Mouse (Mus musculus) hindbrain, embryonic 13.5 days (tissue): ENCODE measurements around the gene Fah. TPM values are rescaled to one million over a fixed set of nuclear protein-coding genes. Genes with fewer than 3 reads are reported as not detected.

Experiments
- ATAC-seq: fragments of 200-750 bp; cut with Nextera tagmentation; 2 replicates; pipeline ENCODE4 v1.8.0; 2017; ENCODE audit warnings: moderate TSS enrichment; ENCODE audit not compliant: low FRiP score
- H3K27ac ChIP-seq: fragments of 300-500 bp; sonication (generic); 2 replicates; pipeline ENCODE4 v1.5.1; 2015; ENCODE audit warnings: inconsistent platforms, mild to moderate bottlenecking, moderate library complexity
- H3K27me3 ChIP-seq: fragments of 300-500 bp; sonication (generic); 2 replicates; pipeline ENCODE4 v1.6.1; 2015; ENCODE audit warnings: mild to moderate bottlenecking, inconsistent platforms
- H3K36me3 ChIP-seq: fragments of 300-500 bp; sonication (generic); 2 replicates; pipeline ENCODE4 v1.6.1; 2015; ENCODE audit warnings: mild to moderate bottlenecking, inconsistent platforms
- H3K4me1 ChIP-seq: fragments of 300-500 bp; sonication (generic); replicated peaks from 2 replicates; pipeline ENCODE4 v1.6.1; 2015; ENCODE audit warnings: inconsistent platforms
- H3K4me2 ChIP-seq: fragments of 300-500 bp; sonication (generic); 2 replicates; pipeline ENCODE4 v1.6.1; 2015; ENCODE audit warnings: inconsistent platforms, mild to moderate bottlenecking, moderate library complexity
- H3K4me3 ChIP-seq: fragments of 300-500 bp; sonication (generic); 2 replicates; pipeline ENCODE4 v1.5.1; 2015; ENCODE audit warnings: mild to moderate bottlenecking, inconsistent platforms
- H3K9ac ChIP-seq: fragments of 300-500 bp; sonication (generic); 2 replicates; pipeline ENCODE4 v1.6.1; 2015; ENCODE audit warnings: mild to moderate bottlenecking, inconsistent platforms
- H3K9me3 ChIP-seq: fragments of 300-500 bp; sonication (generic); 2 replicates; pipeline ENCODE4 v1.6.1; 2016; ENCODE audit warnings: inconsistent platforms
- WGBS: fragments of 180-500 bp; shearing (Covaris S2); methylation state at CpG from one replicate; pipeline ENCODE4 v1.1.7; 2015; 5-methylcytosine and 5-hydroxymethylcytosine counted together
- polyA plus RNA-seq: library from polyadenylated mRNA; unstranded; fragments of >200 nt; fragmentation: Nextera tagmentation; extraction: Ambion mirVana; gene quantifications from 2 replicates; pipeline ENCODE4 v1.2.1, GENCODE M21; 2015

The Fah gene
- 5.3 and 6.7 TPM in 2 replicates for polyA plus RNA-seq

- WGBS = 2% methylated on average over 9 of the region's 10 CpGs
- ATAC-seq = peak; percentile 47
- Histone ChIP-seq H3K4me3 (peak within 1 kb of the TSS; percentile 56), H3K4me2 (peak within 1 kb of the TSS; percentile 96), H3K9ac (peak within 1 kb of the TSS; percentile 78), H3K27ac (no peak within 1 kb of the TSS), H3K36me3 (no peaks in the 10 kb centered on the region), H3K27me3 (0 out of 2 replicates have a peak, but pooled peaks cover 4% of the 10 kb centered on the region), H3K4me1 (peaks cover 15% of the 10 kb centered on the region), H3K9me3 (no peaks in the 10 kb centered on the region)
Measured at GRCm38 (mm10) chr7:84606293-84606749, at the start of gene Fah. Gene Fah (minus strand): TSS chr7:84606722.

DNA sequence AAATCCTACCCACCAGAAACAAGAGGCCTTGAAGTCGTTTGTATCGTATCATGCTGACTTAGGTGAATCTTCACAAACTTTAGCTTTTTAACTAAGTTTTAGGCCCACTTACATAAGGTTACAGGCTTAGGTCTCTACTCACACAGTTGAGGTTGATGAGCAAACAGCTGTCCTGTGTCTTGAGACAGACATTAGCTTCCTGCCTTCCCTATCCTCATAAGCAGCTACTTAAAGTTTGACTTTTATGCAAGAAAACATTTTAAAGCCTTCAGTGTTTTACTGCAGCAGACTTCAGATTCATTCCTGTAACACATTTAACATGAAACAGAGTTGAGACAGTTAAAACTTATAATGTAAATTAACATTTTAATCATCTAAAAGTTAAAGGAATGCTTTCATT, 46.2 kb upstream of the Fah start:
- Histone ChIP-seq H3K27me3 (no peaks in the 10 kb centered on the region), H3K4me2 (no peak overlapping the region), H3K4me1 (no peaks in the 10 kb centered on the region; the same call in 1 of the 2 replicates), H3K27ac (no peak overlapping the region), H3K4me3 (no peak overlapping the region), H3K36me3 (no peaks in the 10 kb centered on the region), H3K9ac (no peak overlapping the region), H3K9me3 (no peaks in the 10 kb centered on the region)
- 91% methylated on average over 2 of the region's 2 CpGs for WGBS
- no peak for ATAC-seq

- Histone ChIP-seq H3K4me1 (no peaks in the 10 kb centered on the region; the same call in 1 of the 2 replicates), H3K9ac (no peak overlapping the region), H3K36me3 (no peaks in the 10 kb centered on the region), H3K27me3 (no peaks in the 10 kb centered on the region), H3K9me3 (no peaks in the 10 kb centered on the region), H3K4me2 (no peak overlapping the region), H3K4me3 (no peak overlapping the region), H3K27ac (no peak overlapping the region)
- no peak for ATAC-seq
- 83% methylated on average over 2 of the region's 2 CpGs for WGBS
Measured at GRCm38 (mm10) chr7:84651987-84652321, 45.4 kb upstream of the Fah start.

DNA sequence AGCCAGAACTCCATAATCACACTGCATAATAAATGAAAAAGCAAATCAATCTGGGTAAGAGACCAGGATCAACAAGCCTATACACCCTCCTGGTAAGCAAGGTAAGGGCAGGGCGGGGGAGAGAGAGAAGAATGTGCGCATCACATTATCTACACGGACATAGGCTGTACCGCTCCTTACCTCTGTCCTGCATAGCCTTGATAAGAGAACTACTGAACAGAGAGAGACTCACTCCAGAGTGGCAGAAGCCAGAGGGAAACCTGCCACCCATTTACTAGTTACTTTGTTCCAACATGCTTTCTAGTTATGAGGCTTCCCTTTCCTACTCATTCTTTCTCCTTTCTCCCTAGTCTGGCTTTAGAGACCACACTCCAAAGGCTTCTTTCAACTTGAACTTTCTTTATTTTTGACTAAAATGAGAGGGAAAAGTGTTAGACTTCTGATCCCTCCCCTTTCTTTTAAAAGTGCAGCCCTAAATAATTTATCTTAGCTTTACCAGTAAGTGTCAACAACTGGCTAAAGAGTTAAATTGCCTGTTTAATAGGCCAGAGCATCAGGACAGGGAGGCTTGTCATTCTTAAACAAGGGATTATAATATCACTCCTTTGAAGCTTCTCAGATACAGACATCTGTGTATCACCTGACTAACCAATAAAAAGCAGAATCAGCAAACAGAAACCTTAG, 44.9 kb upstream of the Fah start:
- Histone ChIP-seq H3K4me1 (no peaks in the 10 kb centered on the region; the same call in 1 of the 2 replicates), H3K4me3 (no peak overlapping the region), H3K9me3 (no peaks in the 10 kb centered on the region), H3K9ac (no peak overlapping the region), H3K27me3 (no peaks in the 10 kb centered on the region), H3K36me3 (no peaks in the 10 kb centered on the region), H3K4me2 (no peak overlapping the region), H3K27ac (no peak overlapping the region)
- no peak for ATAC-seq
- WGBS = 97% methylated on average over 4 of the region's 4 CpGs

DNA sequence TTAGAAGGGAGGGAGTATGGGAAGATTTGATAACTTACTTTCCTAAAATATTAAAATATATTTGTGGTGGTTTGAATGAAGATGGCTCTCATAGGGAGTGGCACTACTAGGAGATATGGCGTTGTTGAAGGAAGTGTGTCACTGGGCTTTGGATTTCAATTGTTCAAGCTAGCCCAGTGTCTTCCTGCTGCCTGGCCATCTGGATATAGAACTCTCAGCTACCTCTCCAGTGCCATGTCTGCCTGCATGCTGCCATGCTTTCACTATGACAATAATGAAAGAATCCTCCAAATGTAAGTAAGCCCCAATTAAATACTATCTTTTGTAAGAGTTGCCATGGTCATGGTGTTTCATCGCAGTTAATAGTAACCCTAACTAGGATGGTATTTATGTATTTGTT, 42.5 kb upstream of the Fah start:
- H3K4me2 ChIP-seq = no peak overlapping the region
- no peak for ATAC-seq
- H3K27ac ChIP-seq = no peak overlapping the region
- H3K27me3 ChIP-seq = no peaks in the 10 kb centered on the region
- H3K9ac ChIP-seq = no peak overlapping the region
- H3K4me1 ChIP-seq = no peaks in the 10 kb centered on the region; the same call in 1 of the 2 replicates
- no peaks in the 10 kb centered on the region for H3K9me3 ChIP-seq
- WGBS = 95% methylated on average over 2 of the region's 2 CpGs
- no peaks in the 10 kb centered on the region for H3K36me3 ChIP-seq
- H3K4me3 ChIP-seq = no peak overlapping the region

- Histone ChIP-seq H3K4me3 (no peak overlapping the region), H3K27ac (no peak overlapping the region), H3K27me3 (no peaks in the 10 kb centered on the region), H3K4me1 (no peaks in the 10 kb centered on the region; the same call in 1 of the 2 replicates), H3K36me3 (no peaks in the 10 kb centered on the region), H3K9me3 (no peaks in the 10 kb centered on the region), H3K9ac (no peak overlapping the region), H3K4me2 (no peak overlapping the region)
- WGBS = 66% methylated on average over 1 of the region's 1 CpGs
- no peak for ATAC-seq
Measured at GRCm38 (mm10) chr7:84646256-84646655, 39.7 kb upstream of the Fah start.

- Histone ChIP-seq H3K36me3 (no peaks in the 10 kb centered on the region), H3K27ac (no peak overlapping the region), H3K9me3 (no peaks in the 10 kb centered on the region), H3K4me2 (no peak overlapping the region), H3K9ac (no peak overlapping the region), H3K4me1 (no peaks in the 10 kb centered on the region), H3K27me3 (no peaks in the 10 kb centered on the region), H3K4me3 (no peak overlapping the region)
- 95% methylated on average over 6 of the region's 6 CpGs for WGBS
- ATAC-seq = no peak
Measured at GRCm38 (mm10) chr7:84643270-84643998, 36.9 kb upstream of the Fah start.

DNA sequence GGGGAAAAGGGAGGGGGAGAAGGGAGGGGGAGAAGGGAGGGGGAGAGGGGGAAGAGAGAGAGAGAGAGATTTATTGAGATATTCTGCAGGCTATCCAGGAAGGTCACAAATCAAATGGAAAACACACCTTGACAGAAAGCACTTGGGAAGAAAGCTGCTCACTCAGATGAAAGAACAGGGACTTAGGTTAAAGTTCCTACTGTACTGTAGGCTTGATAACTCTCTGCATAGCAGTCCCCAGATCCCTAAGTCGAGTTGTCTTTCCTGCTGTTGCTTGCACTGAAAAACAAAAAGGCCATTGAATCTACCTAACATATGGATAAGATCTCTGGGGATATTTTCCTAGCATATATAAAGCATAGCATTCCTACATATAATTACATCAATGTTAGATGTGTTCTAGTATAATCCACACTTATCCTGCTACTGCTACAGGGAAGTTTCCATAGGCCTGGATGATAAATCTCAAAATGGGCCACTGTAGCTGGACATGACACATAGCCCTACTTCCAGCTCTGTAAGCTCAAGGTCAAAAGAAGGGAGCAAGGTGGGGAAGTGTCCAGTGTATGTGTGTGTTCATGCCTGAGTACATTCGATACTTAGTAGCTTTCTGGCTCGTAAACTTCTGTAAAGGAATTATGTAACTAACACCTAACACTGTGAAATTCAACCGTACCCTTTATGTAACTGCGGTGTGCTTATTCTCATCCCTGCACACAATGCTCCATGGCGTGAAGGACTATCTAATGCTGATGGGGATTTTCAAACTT, 35.8 kb upstream of the Fah start:
- no peaks in the 10 kb centered on the region for H3K9me3 ChIP-seq
- no peak overlapping the region for H3K4me2 ChIP-seq
- ATAC-seq = no peak
- H3K27me3 ChIP-seq = no peaks in the 10 kb centered on the region
- no peaks in the 10 kb centered on the region for H3K4me1 ChIP-seq
- no peak overlapping the region for H3K9ac ChIP-seq
- 87% methylated on average over 6 of the region's 6 CpGs for WGBS
- H3K27ac ChIP-seq = no peak overlapping the region
- no peaks in the 10 kb centered on the region for H3K36me3 ChIP-seq
- no peak overlapping the region for H3K4me3 ChIP-seq

GRCm38 (mm10) chr7:84636939-84637338, 30.4 kb upstream of the Fah start:
- no peaks in the 10 kb centered on the region for H3K4me1 ChIP-seq

DNA sequence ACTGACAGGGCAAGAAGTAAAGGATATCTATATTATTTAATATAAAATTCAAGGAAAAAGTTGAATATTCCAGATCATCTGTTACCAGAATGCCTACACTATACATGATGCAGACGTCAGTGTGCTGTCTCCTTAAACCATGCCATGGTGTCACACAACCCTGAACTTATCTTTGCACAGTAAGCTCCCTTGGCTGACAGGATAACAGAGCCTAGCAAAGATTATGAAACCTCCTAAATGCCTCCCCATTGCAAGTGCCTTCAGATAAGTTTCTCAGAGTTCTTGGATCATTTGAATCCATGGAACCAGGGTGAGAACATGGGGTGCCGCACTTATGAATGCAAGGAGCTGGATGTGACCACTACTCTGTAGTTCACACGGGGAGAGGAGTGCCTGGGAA, 25.4 kb upstream of the Fah start:
- WGBS = 92% methylated on average over 3 of the region's 3 CpGs
- no peak for ATAC-seq
- Histone ChIP-seq H3K27me3 (no peaks in the 10 kb centered on the region), H3K36me3 (peaks cover 36% of the 10 kb centered on the region), H3K9me3 (0 out of 2 replicates have a peak, but pooled peaks cover 2% of the 10 kb centered on the region), H3K9ac (no peak overlapping the region), H3K4me1 (no peaks in the 10 kb centered on the region), H3K4me3 (no peak overlapping the region), H3K27ac (no peak overlapping the region), H3K4me2 (no peak overlapping the region)

More at GRCm38 (mm10) chr7:84636939-84637338, 30.4 kb upstream of the Fah start:
- Histone ChIP-seq H3K4me3 (no peak overlapping the region), H3K27me3 (no peaks in the 10 kb centered on the region), H3K27ac (no peak overlapping the region), H3K9ac (no peak overlapping the region), H3K9me3 (no peaks in the 10 kb centered on the region), H3K36me3 (peaks cover 12% of the 10 kb centered on the region), H3K4me2 (no peak overlapping the region)
- ATAC-seq = no peak

DNA sequence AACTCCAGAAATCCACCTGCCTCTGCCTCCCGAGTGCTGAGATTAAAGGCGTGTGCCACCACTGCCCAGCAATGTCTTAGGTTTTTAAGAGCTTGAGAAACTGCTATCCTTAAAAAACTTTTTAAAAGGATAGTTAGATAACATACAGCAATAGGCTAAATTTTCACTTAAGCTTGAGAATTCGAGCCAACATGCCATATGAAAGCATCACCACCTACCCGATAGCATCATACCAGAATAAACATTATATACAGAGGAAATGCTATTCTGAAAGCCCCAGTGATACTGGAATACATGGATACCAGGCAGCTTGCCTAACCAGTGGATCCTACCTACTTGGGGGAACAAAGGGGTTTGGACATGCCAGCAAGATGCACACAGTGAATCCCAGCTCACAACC, 17.2 kb upstream of the Fah start:
- Histone ChIP-seq H3K27ac (no peak overlapping the region), H3K9me3 (0 out of 2 replicates have a peak, but pooled peaks cover 2% of the 10 kb centered on the region), H3K4me3 (no peak overlapping the region), H3K4me1 (no peaks in the 10 kb centered on the region), H3K27me3 (no peaks in the 10 kb centered on the region), H3K36me3 (peaks cover 27% of the 10 kb centered on the region), H3K4me2 (no peak overlapping the region), H3K9ac (no peak overlapping the region)
- ATAC-seq = no peak
- WGBS = 95% methylated on average over 4 of the region's 4 CpGs

- Histone ChIP-seq H3K9ac (no peak overlapping the region), H3K27ac (no peak overlapping the region), H3K9me3 (no peaks in the 10 kb centered on the region), H3K4me1 (no peaks in the 10 kb centered on the region), H3K36me3 (peaks cover 39% of the 10 kb centered on the region), H3K4me3 (no peak overlapping the region), H3K27me3 (no peaks in the 10 kb centered on the region), H3K4me2 (no peak overlapping the region)
- 97% methylated on average over 3 of the region's 3 CpGs for WGBS
- no peak for ATAC-seq
Measured at GRCm38 (mm10) chr7:84620956-84621355, 14.4 kb upstream of the Fah start.
